Mouse (Mus musculus) CH12.LX (cell line): ENCODE measurements at regions not wholly inside any gene's neighbourhood (a gene's known extent, or its start where the extent isn't known, plus 50 kb on each side); places are given as distances from the start of the nearest gene placed in this dataset.

Experiments used
- NRF1 ChIP-seq: IDR thresholded peaks from 2 replicates; pipeline ENCODE4 v1.6.1; 2014; ENCODE audit warnings: low read depth, mild to moderate bottlenecking, inconsistent platforms, low read length, improper control_type of control experiment, moderate library complexity
- TCF12 ChIP-seq: IDR thresholded peaks from 2 replicates; pipeline ENCODE4 v1.6.1; 2014; ENCODE audit warnings: low read depth, mild to moderate bottlenecking, inconsistent platforms, low read length, improper control_type of control experiment

DNA sequence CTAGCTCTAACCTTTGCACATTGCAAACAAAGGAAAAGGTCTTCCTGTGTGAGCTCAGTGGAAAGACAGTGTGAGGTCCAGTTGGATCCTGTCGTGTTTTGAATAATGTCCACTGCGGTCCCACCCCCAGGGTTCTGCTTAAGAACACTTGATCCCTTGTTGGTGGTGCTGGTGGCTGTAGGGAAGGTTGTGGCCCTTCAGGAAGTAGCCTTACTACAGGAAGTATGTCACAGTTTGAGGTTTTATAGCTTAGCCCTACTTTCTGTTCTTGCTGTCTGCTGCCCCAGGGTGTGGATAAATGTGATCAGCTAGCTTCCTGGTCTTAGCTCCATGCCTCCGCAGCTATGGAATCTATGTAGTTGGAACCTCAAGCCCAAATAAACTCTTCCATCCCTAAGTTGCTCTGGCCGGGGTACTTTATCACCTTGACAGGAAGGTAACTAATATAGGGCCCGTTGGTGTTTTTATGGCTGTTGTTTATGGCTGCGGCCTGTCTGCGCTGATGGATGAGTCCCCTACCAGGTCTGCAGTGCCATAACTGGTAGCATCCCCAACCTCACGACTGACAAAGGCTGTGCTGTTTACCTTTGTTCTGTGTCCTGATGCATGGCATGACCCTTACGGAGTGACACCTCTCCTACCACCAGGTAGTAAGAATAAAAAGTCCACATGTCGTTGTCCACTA lies 103.1 kb upstream of the Gadl1 start:
- no peak for TF ChIP-seq NRF1
- TF ChIP-seq TCF12 = no peak
